Mouse (Mus musculus) liver, adult 2 months (tissue): ENCODE data around the gene Oas1a.

Experiments used
- CTCF ChIP-seq: fragments of 200-500 bp; IDR thresholded peaks from 2 replicates; pipeline ENCODE4 v1.5.1; 2011; ENCODE audit warnings: low read depth, low read length, control low read depth
- POLR2A ChIP-seq: fragments of 200-500 bp; IDR thresholded peaks from 2 replicates; pipeline ENCODE4 v1.6.1; 2011; ENCODE audit warnings: low read length, control low read depth; ENCODE audit not compliant: insufficient read depth; ENCODE audit errors: extremely low read depth

- TF ChIP-seq CTCF (no peak), POLR2A (no peak)
These were observed 37.2 kb downstream of the Oas1a start for GRCm38 (mm10) chr5:120870081-120870480.
